Mouse (Mus musculus) stomach, embryonic 15.5 days (tissue): ENCODE data around the gene Perm1. TPM values are rescaled to one million over a fixed set of nuclear protein-coding genes. Genes with fewer than 3 reads are reported as not detected.

Experiments
- ATAC-seq: fragments of 200-750 bp; cut with Nextera tagmentation; 2 replicates; pipeline ENCODE4 v1.8.0; 2017; ENCODE audit warnings: low read depth, moderate number of reproducible peaks, moderate TSS enrichment; ENCODE audit not compliant: insufficient read depth, low FRiP score
- H3K27ac ChIP-seq: fragments of 300-500 bp; sonication (generic); 2 replicates; pipeline ENCODE4 v1.5.1; 2015; ENCODE audit warnings: mild to moderate bottlenecking, inconsistent platforms
- H3K27me3 ChIP-seq: fragments of 300-500 bp; sonication (generic); replicated peaks from 2 replicates; pipeline ENCODE4 v1.6.1; 2015; ENCODE audit warnings: inconsistent platforms
- H3K36me3 ChIP-seq: fragments of 300-500 bp; sonication (generic); 2 replicates; pipeline ENCODE4 v1.6.1; 2015; ENCODE audit warnings: inconsistent platforms
- H3K4me1 ChIP-seq: fragments of 300-500 bp; sonication (generic); 2 replicates; pipeline ENCODE4 v1.6.1; 2015; ENCODE audit warnings: inconsistent platforms
- H3K4me2 ChIP-seq: fragments of 300-500 bp; sonication (generic); 2 replicates; pipeline ENCODE4 v1.6.1; 2015; ENCODE audit warnings: mild to moderate bottlenecking, inconsistent platforms
- H3K4me3 ChIP-seq: fragments of 300-500 bp; sonication (generic); replicated peaks from 2 replicates; pipeline ENCODE4 v1.5.1; 2015; ENCODE audit warnings: inconsistent platforms
- H3K9ac ChIP-seq: fragments of 300-500 bp; sonication (generic); 2 replicates; pipeline ENCODE4 v1.6.1; 2015; ENCODE audit warnings: inconsistent platforms
- H3K9me3 ChIP-seq: fragments of 300-500 bp; sonication (generic); 2 replicates; pipeline ENCODE4 v1.6.1; 2016; ENCODE audit warnings: inconsistent platforms
- WGBS: fragments of 180-500 bp; shearing (Covaris S2); methylation state at CpG from one replicate; pipeline ENCODE4 v1.1.7; 2015; 5-methylcytosine and 5-hydroxymethylcytosine counted together
- polyA plus RNA-seq: library from polyadenylated mRNA; unstranded; fragments of >200 nt; fragmentation: Nextera tagmentation; extraction: Ambion mirVana; gene quantifications from 2 replicates; pipeline ENCODE4 v1.2.1, GENCODE M21; 2015

Perm1 gene
- polyA plus RNA-seq, 1 experiment from 2014 or later: 0.99 TPM

- peak; percentile 61; the same call in 1 of the 2 replicates for ATAC-seq
- Histone ChIP-seq H3K27me3 (no peaks in the 10 kb centered on the region), H3K4me2 (peak overlapping the region; percentile 40), H3K9ac (no peak overlapping the region), H3K9me3 (no peaks in the 10 kb centered on the region), H3K4me1 (peaks cover 14% of the 10 kb centered on the region), H3K4me3 (peak overlapping the region; percentile 10; the same call in 1 of the 2 replicates), H3K27ac (peak overlapping the region; percentile 45), H3K36me3 (peaks cover 14% of the 10 kb centered on the region; the same call in 1 of the 2 replicates)
- WGBS: 20% methylated on average over 12 of the region's 12 CpGs
These were observed 12.8 kb downstream of the Perm1 start for GRCm38 (mm10) chr4:156228393-156229024.

GRCm38 (mm10) chr4:156234021-156234501 lies 18.4 kb downstream of the Perm1 start:
- no peak for ATAC-seq
- peaks cover 16% of the 10 kb centered on the region for H3K4me1 ChIP-seq
- peaks cover 26% of the 10 kb centered on the region for H3K36me3 ChIP-seq
- peak overlapping the region; percentile 48 for H3K9ac ChIP-seq
- WGBS: 7% methylated on average over 17 of the region's 17 CpGs
- peak overlapping the region; percentile 79 for H3K4me3 ChIP-seq
- H3K4me2 ChIP-seq: peak overlapping the region; percentile 95
- no peaks in the 10 kb centered on the region for H3K9me3 ChIP-seq
- peak overlapping the region; percentile 40; the same call in 1 of the 2 replicates for H3K27ac ChIP-seq
- no peaks in the 10 kb centered on the region for H3K27me3 ChIP-seq

GRCm38 (mm10) chr4:156234701-156235213 lies 19.1 kb downstream of the Perm1 start, which contains the start of gene Plekhn1:
Gene Plekhn1 (minus strand): TSS chr4:156234857.
- peak within 1 kb of the TSS; percentile 95 for H3K4me2 ChIP-seq
- no peaks in the 10 kb centered on the region for H3K9me3 ChIP-seq
- peak within 1 kb of the TSS; percentile 79 for H3K4me3 ChIP-seq
- no peaks in the 10 kb centered on the region for H3K27me3 ChIP-seq
- WGBS: under 1% methylated on average over 41 of the region's 48 CpGs
- H3K27ac ChIP-seq: peak within 1 kb of the TSS; percentile 93
- peaks cover 27% of the 10 kb centered on the region for H3K36me3 ChIP-seq
- peak within 1 kb of the TSS; percentile 48 for H3K9ac ChIP-seq
- peak; percentile 19; the same call in 1 of the 2 replicates for ATAC-seq
- peaks cover 16% of the 10 kb centered on the region for H3K4me1 ChIP-seq

- under 1% methylated on average over 15 of the region's 15 CpGs for WGBS
- Histone ChIP-seq H3K4me2 (peak overlapping the region; percentile 95), H3K9ac (0 out of 2 replicates have a peak overlapping the region, but pooled peaks have one; percentile 32)
These were observed 19.7 kb downstream of the Perm1 start for GRCm38 (mm10) chr4:156235360-156235770.

GRCm38 (mm10) chr4:156235808-156236533 lies 20.3 kb downstream of the Perm1 start, which contains the start of gene Noc2l:
Gene Noc2l (plus strand): TSS chr4:156236010.
- Histone ChIP-seq H3K36me3 (peaks cover 33% of the 10 kb centered on the region), H3K9me3 (no peaks in the 10 kb centered on the region), H3K4me2 (peak within 1 kb of the TSS; percentile 95), H3K27me3 (no peaks in the 10 kb centered on the region), H3K27ac (peak within 1 kb of the TSS; percentile 93), H3K4me3 (peak within 1 kb of the TSS; percentile 79), H3K9ac (peak within 1 kb of the TSS; percentile 44), H3K4me1 (peaks cover 16% of the 10 kb centered on the region)
- under 1% methylated on average over 90 of the region's 90 CpGs for WGBS
- ATAC-seq: peak; percentile 92

More at GRCm38 (mm10) chr4:156235360-156235770, 19.7 kb downstream of the Perm1 start:
- H3K27me3 ChIP-seq: no peaks in the 10 kb centered on the region
- ATAC-seq: peak; percentile 15; the same call in 1 of the 2 replicates
- H3K4me3 ChIP-seq: peak overlapping the region; percentile 79
- peak overlapping the region; percentile 93 for H3K27ac ChIP-seq
- H3K9me3 ChIP-seq: no peaks in the 10 kb centered on the region
- H3K4me1 ChIP-seq: peaks cover 16% of the 10 kb centered on the region
- peaks cover 33% of the 10 kb centered on the region for H3K36me3 ChIP-seq

- peak overlapping the region; percentile 79 for H3K4me3 ChIP-seq
- peak overlapping the region; percentile 35; the same call in 1 of the 2 replicates for H3K27ac ChIP-seq
- no peaks in the 10 kb centered on the region for H3K27me3 ChIP-seq
- peaks cover 16% of the 10 kb centered on the region for H3K4me1 ChIP-seq
- H3K9me3 ChIP-seq: no peaks in the 10 kb centered on the region
- 22% methylated on average over 58 of the region's 60 CpGs for WGBS
- no peak for ATAC-seq
- no peak overlapping the region for H3K9ac ChIP-seq
- H3K36me3 ChIP-seq: peaks cover 40% of the 10 kb centered on the region
- peak overlapping the region; percentile 95 for H3K4me2 ChIP-seq
These were observed 21.2 kb downstream of the Perm1 start for GRCm38 (mm10) chr4:156236651-156237447.

- no peak overlapping the region for H3K4me3 ChIP-seq
- peaks cover 4% of the 10 kb centered on the region; the same call in 1 of the 2 replicates for H3K4me1 ChIP-seq
- no peak overlapping the region for H3K27ac ChIP-seq
- H3K9ac ChIP-seq: no peak overlapping the region
- no peak overlapping the region for H3K4me2 ChIP-seq
- WGBS: 59% methylated on average over 11 of the region's 11 CpGs
- H3K36me3 ChIP-seq: peaks cover 40% of the 10 kb centered on the region
- H3K9me3 ChIP-seq: no peaks in the 10 kb centered on the region
- H3K27me3 ChIP-seq: peaks cover 4% of the 10 kb centered on the region
- no peak for ATAC-seq
These were observed 33.9 kb downstream of the Perm1 start for GRCm38 (mm10) chr4:156249567-156249966.

GRCm38 (mm10) chr4:156251081-156251480 lies 35.4 kb downstream of the Perm1 start:
- ATAC-seq: no peak
- no peak overlapping the region for H3K9ac ChIP-seq
- H3K4me2 ChIP-seq: no peak overlapping the region
- WGBS: 56% methylated on average over 8 of the region's 8 CpGs
- peaks cover 27% of the 10 kb centered on the region for H3K36me3 ChIP-seq
- H3K27me3 ChIP-seq: peaks cover 16% of the 10 kb centered on the region
- no peak overlapping the region for H3K27ac ChIP-seq
- no peaks in the 10 kb centered on the region for H3K9me3 ChIP-seq
- H3K4me1 ChIP-seq: peaks cover 6% of the 10 kb centered on the region; the same call in 1 of the 2 replicates
- no peak overlapping the region for H3K4me3 ChIP-seq

GRCm38 (mm10) chr4:156252140-156252539 lies 36.5 kb downstream of the Perm1 start:
- Histone ChIP-seq H3K27ac (no peak overlapping the region), H3K9me3 (no peaks in the 10 kb centered on the region), H3K4me3 (no peak overlapping the region), H3K4me1 (peaks cover 6% of the 10 kb centered on the region; the same call in 1 of the 2 replicates), H3K27me3 (peaks cover 16% of the 10 kb centered on the region), H3K9ac (no peak overlapping the region), H3K36me3 (peaks cover 17% of the 10 kb centered on the region), H3K4me2 (no peak overlapping the region)
- ATAC-seq: no peak
- WGBS: 28% methylated on average over 7 of the region's 7 CpGs

GRCm38 (mm10) chr4:156252619-156253018 lies 37.0 kb downstream of the Perm1 start:
- Histone ChIP-seq H3K27me3 (peaks cover 16% of the 10 kb centered on the region), H3K9ac (no peak overlapping the region), H3K4me1 (peaks cover 6% of the 10 kb centered on the region; the same call in 1 of the 2 replicates), H3K36me3 (peaks cover 14% of the 10 kb centered on the region), H3K4me2 (no peak overlapping the region), H3K9me3 (no peaks in the 10 kb centered on the region), H3K27ac (no peak overlapping the region), H3K4me3 (no peak overlapping the region)
- WGBS: 42% methylated on average over 3 of the region's 3 CpGs
- no peak for ATAC-seq

GRCm38 (mm10) chr4:156253043-156253442 lies 37.4 kb downstream of the Perm1 start:
- Histone ChIP-seq H3K36me3 (peaks cover 11% of the 10 kb centered on the region), H3K27me3 (peaks cover 16% of the 10 kb centered on the region), H3K9ac (no peak overlapping the region), H3K4me3 (no peak overlapping the region), H3K27ac (no peak overlapping the region), H3K4me2 (no peak overlapping the region), H3K4me1 (peaks cover 6% of the 10 kb centered on the region; the same call in 1 of the 2 replicates), H3K9me3 (no peaks in the 10 kb centered on the region)
- WGBS: 42% methylated on average over 7 of the region's 7 CpGs
- ATAC-seq: peak; percentile 86
